Mouse (Mus musculus) myocyte (in vitro differentiated cells): ENCODE measurements around the gene Qsox1. TPM values are rescaled to one million over a fixed set of nuclear protein-coding genes. Genes with fewer than 3 reads are reported as not detected.

Experiments used
- H3K27me3 ChIP-seq: one replicate; pipeline ENCODE4 v1.6.1; 2011; ENCODE audit not compliant: control insufficient read depth, insufficient read depth, insufficient read length
- H3K36me3 ChIP-seq: one replicate; pipeline ENCODE4 v1.6.1; 2011; ENCODE audit not compliant: control insufficient read depth, insufficient read depth
- H3K4me2 ChIP-seq: one replicate; pipeline ENCODE4 v1.6.1; 2011; ENCODE audit warnings: low read depth, control low read depth
- H3K4me3 ChIP-seq: one replicate; pipeline ENCODE4 v1.5.1; 2011; ENCODE audit warnings: mild to moderate bottlenecking, control low read depth, moderate library complexity
- H3K79me2 ChIP-seq: one replicate; pipeline ENCODE4 v1.6.1; 2011; ENCODE audit not compliant: control insufficient read depth, insufficient read depth
- H3ac ChIP-seq: one replicate; pipeline ENCODE4 v1.6.1; 2011; ENCODE audit not compliant: control insufficient read depth, insufficient read length
- CEBPB ChIP-seq: IDR thresholded peaks from 2 replicates; pipeline ENCODE4 v1.6.1; 2011; ENCODE audit warnings: mild to moderate bottlenecking, moderate library complexity; ENCODE audit not compliant: poor library complexity, insufficient read depth, severe bottlenecking
- E2F4 ChIP-seq: IDR thresholded peaks from one replicate; pipeline ENCODE4 v1.6.1; 2011; ENCODE audit warnings: mild to moderate bottlenecking, control low read depth, moderate library complexity; ENCODE audit not compliant: insufficient read depth
- MAX ChIP-seq: IDR thresholded peaks from one replicate; pipeline ENCODE4 v1.6.1; 2011; ENCODE audit warnings: low read depth, mild to moderate bottlenecking, control low read depth
- MYOD1 ChIP-seq, 3 experiments: IDR thresholded peaks; one replicate each; pipeline ENCODE4 v1.6.1; 2011; ENCODE audit warnings: control low read depth in 2 of 3, low read depth in 2 of 3, mild to moderate bottlenecking in 2 of 3, moderate library complexity in 1 of 3; ENCODE audit not compliant: insufficient read length in 2 of 3, control insufficient read depth in 1 of 3
- MYOG ChIP-seq, 3 experiments: IDR thresholded peaks; one replicate each; pipeline ENCODE4 v1.6.1; 2011; ENCODE audit warnings: control low read depth in 2 of 3, low read depth in 2 of 3, mild to moderate bottlenecking in 2 of 3; ENCODE audit not compliant: insufficient read length in 2 of 3, control insufficient read depth in 1 of 3, insufficient read depth in 1 of 3
- POLR2A ChIP-seq: IDR thresholded peaks from one replicate; pipeline ENCODE4 v1.6.1; 2011; ENCODE audit warnings: low read depth, mild to moderate bottlenecking, control low read depth, moderate library complexity; ENCODE audit not compliant: insufficient read length
- POLR2AphosphoS2 ChIP-seq: IDR thresholded peaks from one replicate; pipeline ENCODE4 v1.6.1; 2011; ENCODE audit warnings: low read depth, control low read depth; ENCODE audit not compliant: insufficient read length
- REST ChIP-seq: IDR thresholded peaks from one replicate; pipeline ENCODE4 v1.6.1; 2011; ENCODE audit warnings: mild to moderate bottlenecking, control low read depth, moderate library complexity; ENCODE audit not compliant: insufficient read depth, insufficient read length
- SRF ChIP-seq: IDR thresholded peaks from one replicate; pipeline ENCODE4 v1.6.1; 2011; ENCODE audit warnings: low read depth; ENCODE audit not compliant: control insufficient read depth, insufficient read length
- TCF12 ChIP-seq: IDR thresholded peaks from one replicate; pipeline ENCODE4 v1.6.1; 2011; ENCODE audit warnings: mild to moderate bottlenecking, control low read depth; ENCODE audit not compliant: poor library complexity, insufficient read depth, severe bottlenecking
- TCF3 ChIP-seq: IDR thresholded peaks from one replicate; pipeline ENCODE4 v1.6.1; 2011; ENCODE audit warnings: low read depth, control low read depth; ENCODE audit not compliant: insufficient read length
- USF1 ChIP-seq: IDR thresholded peaks from one replicate; pipeline ENCODE4 v1.6.1; 2011; ENCODE audit warnings: low read depth, mild to moderate bottlenecking, control low read depth, moderate library complexity
- polyA plus RNA-seq: library from polyadenylated mRNA; unstranded; fragments of >200 nt; fragmentation: generic; extraction: Trizol; gene quantifications from one replicate; pipeline ENCODE4 v1.2.1, GENCODE M21; 2012; ENCODE audit warnings: missing spikeins

Gene Qsox1
- polyA plus RNA-seq, 1 experiment = 101 TPM

- no peak overlapping the region for H3K4me3 ChIP-seq
- H3K36me3 ChIP-seq = peaks cover 25% of the 10 kb centered on the region
- no peaks in the 10 kb centered on the region for H3K79me2 ChIP-seq
- no peak overlapping the region for H3K4me2 ChIP-seq
- no peak overlapping the region for H3ac ChIP-seq
- H3K27me3 ChIP-seq = no peaks in the 10 kb centered on the region
- TF ChIP-seq CEBPB = no peak
- TF ChIP-seq MYOD1 (IDR thresholded peaks at IDR 0.05; ENCODE audit: control insufficient read depth in 1 of 3, insufficient read length in 2 of 3, low read depth in 2 of 3) = no peak
- no peak for TF ChIP-seq TCF3
- TF ChIP-seq POLR2AphosphoS2 = no peak
- no peak for TF ChIP-seq SRF
- TF ChIP-seq POLR2A = no peak
- TF ChIP-seq TCF12 = no peak
- no peak for TF ChIP-seq REST
- no peak for TF ChIP-seq MAX
- TF ChIP-seq MYOG (IDR thresholded peaks at IDR 0.05; ENCODE audit: control insufficient read depth in 1 of 3, insufficient read depth in 1 of 3, insufficient read length in 2 of 3, low read depth in 2 of 3) = no peak
- TF ChIP-seq USF1 = no peak
- TF ChIP-seq E2F4 = no peak
These were observed 15.8 kb downstream of the Qsox1 start for GRCm38 (mm10) chr1:155796757-155797405.

- peaks cover 28% of the 10 kb centered on the region for H3K36me3 ChIP-seq
- no peaks in the 10 kb centered on the region for H3K79me2 ChIP-seq
- H3K4me2 ChIP-seq = no peak overlapping the region
- no peaks in the 10 kb centered on the region for H3K27me3 ChIP-seq
- TF ChIP-seq CEBPB = no peak
- TF ChIP-seq TCF12 = no peak
- no peak for TF ChIP-seq TCF3
- TF ChIP-seq MYOD1 (IDR thresholded peaks at IDR 0.05; ENCODE audit: control insufficient read depth in 1 of 3, insufficient read length in 2 of 3, low read depth in 2 of 3) = no peak
- TF ChIP-seq SRF = no peak
- no peak for TF ChIP-seq MAX
- no peak for TF ChIP-seq MYOG (IDR thresholded peaks at IDR 0.05; ENCODE audit: control insufficient read depth in 1 of 3, insufficient read depth in 1 of 3, insufficient read length in 2 of 3, low read depth in 2 of 3)
- no peak for TF ChIP-seq POLR2AphosphoS2
- TF ChIP-seq REST = no peak
- no peak for TF ChIP-seq E2F4
- no peak for TF ChIP-seq POLR2A
- TF ChIP-seq USF1 = no peak
- no peak overlapping the region for H3K4me3 ChIP-seq
- no peak overlapping the region for H3ac ChIP-seq
These were observed 16.9 kb downstream of the Qsox1 start for GRCm38 (mm10) chr1:155795791-155796233.

DNA sequence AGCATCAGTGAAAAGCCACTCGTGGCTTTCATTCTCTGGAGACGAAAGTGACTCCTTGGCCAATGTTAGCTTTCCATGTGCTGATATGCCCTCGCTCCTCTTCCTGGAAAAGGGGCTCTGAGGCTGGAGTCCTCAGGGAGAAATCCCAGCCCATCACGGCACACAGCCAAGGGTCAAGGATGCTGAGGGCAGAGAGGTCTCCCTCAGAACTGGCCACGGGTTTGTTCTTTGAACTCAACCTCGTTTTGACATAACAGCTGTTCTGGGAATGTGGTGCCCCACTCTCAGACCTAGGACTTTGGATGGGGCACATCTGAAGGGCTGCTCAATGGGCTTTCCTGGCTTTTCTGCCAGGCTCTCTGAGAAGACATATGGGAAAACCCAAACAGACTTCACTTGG lies 17.8 kb downstream of the Qsox1 start:
- no peaks in the 10 kb centered on the region for H3K79me2 ChIP-seq
- H3K4me2 ChIP-seq = no peak overlapping the region
- no peaks in the 10 kb centered on the region for H3K27me3 ChIP-seq
- TF ChIP-seq MYOG (IDR thresholded peaks at IDR 0.05; ENCODE audit: control insufficient read depth in 1 of 3, insufficient read depth in 1 of 3, insufficient read length in 2 of 3, low read depth in 2 of 3) (no peak), REST (no peak), POLR2A (no peak), MAX (no peak), USF1 (no peak), CEBPB (no peak), TCF12 (no peak), MYOD1 (IDR thresholded peaks at IDR 0.05; ENCODE audit: control insufficient read depth in 1 of 3, insufficient read length in 2 of 3, low read depth in 2 of 3) (no peak), POLR2AphosphoS2 (no peak), TCF3 (no peak), E2F4 (no peak), SRF (no peak)
- H3ac ChIP-seq = no peak overlapping the region
- no peak overlapping the region for H3K4me3 ChIP-seq
- peaks cover 23% of the 10 kb centered on the region for H3K36me3 ChIP-seq

DNA sequence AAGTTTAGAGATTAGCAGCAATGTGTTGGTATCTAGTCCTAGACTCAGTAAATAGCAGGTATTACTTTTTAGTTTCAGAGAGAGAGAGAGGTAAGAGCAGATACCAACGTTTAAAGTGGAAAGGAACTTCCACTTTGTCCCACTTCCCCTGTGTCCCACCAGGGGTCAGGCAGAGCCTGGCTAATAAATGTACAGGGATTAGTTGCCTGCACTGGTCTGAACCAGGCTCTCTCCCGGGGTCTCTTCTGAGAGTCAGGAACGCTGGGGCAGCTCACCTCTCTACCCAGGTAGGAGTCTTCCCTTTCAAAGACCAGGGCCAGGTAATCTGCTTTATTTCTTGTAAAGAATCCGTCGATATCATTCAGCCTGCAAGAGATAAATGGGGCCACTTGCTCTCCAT lies 20.8 kb downstream of the Qsox1 start:
- Histone ChIP-seq H3ac (no peak overlapping the region), H3K4me2 (no peak overlapping the region), H3K4me3 (no peak overlapping the region), H3K79me2 (no peaks in the 10 kb centered on the region), H3K27me3 (no peaks in the 10 kb centered on the region), H3K36me3 (peaks cover 20% of the 10 kb centered on the region)
- TF ChIP-seq USF1 = no peak
- TF ChIP-seq REST = no peak
- TF ChIP-seq CEBPB = no peak
- TF ChIP-seq E2F4 = no peak
- no peak for TF ChIP-seq POLR2AphosphoS2
- no peak for TF ChIP-seq SRF
- no peak for TF ChIP-seq MYOD1 (IDR thresholded peaks at IDR 0.05; ENCODE audit: control insufficient read depth in 1 of 3, insufficient read length in 2 of 3, low read depth in 2 of 3)
- TF ChIP-seq MYOG (IDR thresholded peaks at IDR 0.05; ENCODE audit: control insufficient read depth in 1 of 3, insufficient read depth in 1 of 3, insufficient read length in 2 of 3, low read depth in 2 of 3) = no peak
- TF ChIP-seq MAX = no peak
- no peak for TF ChIP-seq POLR2A
- no peak for TF ChIP-seq TCF3
- no peak for TF ChIP-seq TCF12
